Mouse (Mus musculus) stomach, embryonic 15.5 days (tissue): ENCODE measurements at regions not wholly inside any gene's neighbourhood (a gene's known extent, or its start where the extent isn't known, plus 50 kb on each side); places are given as distances from the start of the nearest gene placed in this dataset.

Source experiments
- ATAC-seq: fragments of 200-750 bp; cut with Nextera tagmentation; 2 replicates; pipeline ENCODE4 v1.8.0; 2017; ENCODE audit warnings: low read depth, moderate number of reproducible peaks, moderate TSS enrichment; ENCODE audit not compliant: insufficient read depth, low FRiP score
- H3K27ac ChIP-seq: fragments of 300-500 bp; sonication (generic); 2 replicates; pipeline ENCODE4 v1.5.1; 2015; ENCODE audit warnings: mild to moderate bottlenecking, inconsistent platforms
- H3K27me3 ChIP-seq: fragments of 300-500 bp; sonication (generic); replicated peaks from 2 replicates; pipeline ENCODE4 v1.6.1; 2015; ENCODE audit warnings: inconsistent platforms
- H3K36me3 ChIP-seq: fragments of 300-500 bp; sonication (generic); 2 replicates; pipeline ENCODE4 v1.6.1; 2015; ENCODE audit warnings: inconsistent platforms
- H3K4me1 ChIP-seq: fragments of 300-500 bp; sonication (generic); 2 replicates; pipeline ENCODE4 v1.6.1; 2015; ENCODE audit warnings: inconsistent platforms
- H3K4me2 ChIP-seq: fragments of 300-500 bp; sonication (generic); 2 replicates; pipeline ENCODE4 v1.6.1; 2015; ENCODE audit warnings: mild to moderate bottlenecking, inconsistent platforms
- H3K4me3 ChIP-seq: fragments of 300-500 bp; sonication (generic); replicated peaks from 2 replicates; pipeline ENCODE4 v1.5.1; 2015; ENCODE audit warnings: inconsistent platforms
- H3K9ac ChIP-seq: fragments of 300-500 bp; sonication (generic); 2 replicates; pipeline ENCODE4 v1.6.1; 2015; ENCODE audit warnings: inconsistent platforms
- H3K9me3 ChIP-seq: fragments of 300-500 bp; sonication (generic); 2 replicates; pipeline ENCODE4 v1.6.1; 2016; ENCODE audit warnings: inconsistent platforms
- WGBS: fragments of 180-500 bp; shearing (Covaris S2); methylation state at CpG from one replicate; pipeline ENCODE4 v1.1.7; 2015; 5-methylcytosine and 5-hydroxymethylcytosine counted together

DNA sequence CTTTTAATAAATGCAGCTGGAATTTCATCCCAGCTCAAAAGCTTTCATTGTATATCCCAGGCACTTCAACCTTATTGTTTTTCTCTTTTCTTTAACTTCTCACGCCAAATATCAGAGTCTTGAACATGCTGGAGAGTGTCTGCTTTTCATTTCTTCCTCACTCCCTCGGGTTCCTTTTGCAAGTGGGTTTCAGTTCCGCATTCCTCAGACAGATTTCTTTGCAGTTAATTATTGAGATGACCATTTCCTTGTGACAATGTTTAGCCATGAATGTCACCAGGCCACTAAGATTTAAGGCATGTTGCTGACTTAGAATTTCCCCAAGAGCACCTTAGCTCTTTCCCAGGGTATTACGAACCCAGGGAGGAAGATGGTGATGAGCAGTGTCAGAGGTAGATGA, 417.6 kb upstream of the Rgma start:
- WGBS, result 57% methylated on average over 4 of the region's 4 CpGs

DNA sequence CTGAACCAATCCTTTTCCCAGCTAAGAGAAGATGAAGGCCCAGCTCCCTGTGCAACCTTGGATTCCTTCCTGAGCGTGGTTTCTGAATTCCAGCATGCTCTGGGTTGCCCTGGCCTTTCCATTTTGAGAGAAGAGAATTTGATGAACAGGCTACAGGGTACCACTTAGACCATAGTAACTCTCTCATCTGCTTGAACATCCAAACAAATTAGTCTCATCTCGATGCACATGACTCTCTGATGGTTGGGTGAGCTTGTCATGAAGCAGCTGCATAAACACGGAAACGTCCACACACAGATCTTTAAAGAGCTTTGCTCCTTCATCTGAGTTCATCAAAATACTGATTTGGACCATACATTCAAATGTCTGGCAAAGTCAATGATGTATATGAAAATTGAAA, 414.0 kb upstream of the Rgma start:
- Histone ChIP-seq H3K9ac (no peak overlapping the region), H3K9me3 (no peaks in the 10 kb centered on the region), H3K4me3 (no peak overlapping the region), H3K36me3 (no peaks in the 10 kb centered on the region), H3K27me3 (no peaks in the 10 kb centered on the region), H3K27ac (no peak overlapping the region), H3K4me1 (no peaks in the 10 kb centered on the region), H3K4me2 (no peak overlapping the region)
- no peak for ATAC-seq
- 71% methylated on average over 4 of the region's 4 CpGs for WGBS

More for the DNA sequence above, 417.6 kb upstream of the Rgma start:
- no peaks in the 10 kb centered on the region for H3K9me3 ChIP-seq
- no peaks in the 10 kb centered on the region for H3K27me3 ChIP-seq
- no peak for ATAC-seq
- H3K36me3 ChIP-seq, result no peaks in the 10 kb centered on the region
- no peak overlapping the region for H3K27ac ChIP-seq
- no peak overlapping the region for H3K9ac ChIP-seq
- no peaks in the 10 kb centered on the region for H3K4me1 ChIP-seq
- H3K4me2 ChIP-seq, result no peak overlapping the region
- no peak overlapping the region for H3K4me3 ChIP-seq

DNA sequence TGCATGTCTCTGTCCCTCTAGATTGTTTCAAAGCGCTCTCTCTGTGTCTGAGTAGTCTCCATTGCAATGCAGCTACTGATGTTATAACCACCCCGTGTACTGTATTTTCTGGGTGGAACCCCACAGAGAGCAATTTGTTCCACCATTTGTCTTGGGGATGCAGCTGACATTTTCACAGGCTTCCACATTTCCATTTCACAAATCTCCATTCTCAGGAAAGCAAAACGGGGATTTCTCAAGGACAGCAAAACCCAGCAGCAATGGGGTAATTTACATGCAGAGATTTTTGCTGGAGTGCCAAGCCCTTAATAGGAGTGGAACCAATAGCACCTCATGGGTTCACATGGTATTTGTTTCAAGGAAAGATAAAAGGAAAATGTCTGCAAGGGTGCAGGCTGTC, 412.5 kb upstream of the Rgma start:
- no peak for ATAC-seq
- no peaks in the 10 kb centered on the region for H3K4me1 ChIP-seq
- H3K36me3 ChIP-seq, result no peaks in the 10 kb centered on the region
- no peak overlapping the region for H3K4me2 ChIP-seq
- WGBS, result 57% methylated on average over 3 of the region's 3 CpGs
- H3K9ac ChIP-seq, result no peak overlapping the region
- H3K27ac ChIP-seq, result no peak overlapping the region
- H3K9me3 ChIP-seq, result no peaks in the 10 kb centered on the region
- H3K27me3 ChIP-seq, result no peaks in the 10 kb centered on the region
- no peak overlapping the region for H3K4me3 ChIP-seq

DNA sequence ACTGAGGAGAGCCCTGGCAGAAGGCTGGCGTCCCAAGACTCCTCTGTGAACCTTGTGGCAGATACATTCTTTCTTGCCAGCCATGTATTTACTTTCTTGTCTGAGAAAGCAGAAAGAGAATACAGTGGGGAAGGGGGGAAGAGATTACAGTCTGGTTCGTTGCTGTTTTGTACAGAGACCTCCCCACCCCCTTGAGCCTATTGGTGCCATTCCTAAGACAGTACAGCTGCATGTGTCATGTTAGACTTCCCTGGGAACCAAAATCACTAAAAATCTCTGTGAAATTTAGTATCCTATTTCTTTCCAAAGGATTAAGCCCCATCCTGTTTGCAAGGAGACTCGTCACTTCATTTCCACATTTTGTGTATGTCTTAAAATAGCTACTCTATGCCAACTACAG, 411.4 kb upstream of the Rgma start:
- H3K4me2 ChIP-seq, result no peak overlapping the region
- H3K27ac ChIP-seq, result no peak overlapping the region
- no peaks in the 10 kb centered on the region for H3K27me3 ChIP-seq
- H3K4me3 ChIP-seq, result no peak overlapping the region
- no peak for ATAC-seq
- 48% methylated on average over 3 of the region's 3 CpGs for WGBS
- H3K9ac ChIP-seq, result no peak overlapping the region
- H3K36me3 ChIP-seq, result no peaks in the 10 kb centered on the region
- no peaks in the 10 kb centered on the region for H3K4me1 ChIP-seq
- H3K9me3 ChIP-seq, result no peaks in the 10 kb centered on the region

DNA sequence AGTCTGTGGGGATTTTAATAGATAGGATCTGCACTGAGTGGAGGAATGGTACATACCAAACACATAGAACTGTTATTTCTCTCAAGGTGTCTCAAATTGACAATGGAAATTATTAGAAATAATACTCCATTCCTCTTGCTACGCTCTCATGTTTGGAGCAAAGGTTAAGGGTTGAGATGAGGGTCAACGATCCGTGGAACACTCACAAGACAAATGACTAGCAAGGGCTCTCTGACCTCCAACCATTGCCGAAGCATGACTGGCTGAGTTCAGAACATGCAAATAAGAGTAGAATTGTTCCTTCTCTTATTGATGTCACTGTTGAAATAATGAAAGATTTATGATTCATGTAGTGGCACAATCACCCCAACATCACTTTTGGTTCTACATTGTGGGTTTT, 407.1 kb upstream of the Rgma start:
- 45% methylated on average over 4 of the region's 4 CpGs for WGBS
- no peak overlapping the region for H3K9ac ChIP-seq
- no peak for ATAC-seq

DNA sequence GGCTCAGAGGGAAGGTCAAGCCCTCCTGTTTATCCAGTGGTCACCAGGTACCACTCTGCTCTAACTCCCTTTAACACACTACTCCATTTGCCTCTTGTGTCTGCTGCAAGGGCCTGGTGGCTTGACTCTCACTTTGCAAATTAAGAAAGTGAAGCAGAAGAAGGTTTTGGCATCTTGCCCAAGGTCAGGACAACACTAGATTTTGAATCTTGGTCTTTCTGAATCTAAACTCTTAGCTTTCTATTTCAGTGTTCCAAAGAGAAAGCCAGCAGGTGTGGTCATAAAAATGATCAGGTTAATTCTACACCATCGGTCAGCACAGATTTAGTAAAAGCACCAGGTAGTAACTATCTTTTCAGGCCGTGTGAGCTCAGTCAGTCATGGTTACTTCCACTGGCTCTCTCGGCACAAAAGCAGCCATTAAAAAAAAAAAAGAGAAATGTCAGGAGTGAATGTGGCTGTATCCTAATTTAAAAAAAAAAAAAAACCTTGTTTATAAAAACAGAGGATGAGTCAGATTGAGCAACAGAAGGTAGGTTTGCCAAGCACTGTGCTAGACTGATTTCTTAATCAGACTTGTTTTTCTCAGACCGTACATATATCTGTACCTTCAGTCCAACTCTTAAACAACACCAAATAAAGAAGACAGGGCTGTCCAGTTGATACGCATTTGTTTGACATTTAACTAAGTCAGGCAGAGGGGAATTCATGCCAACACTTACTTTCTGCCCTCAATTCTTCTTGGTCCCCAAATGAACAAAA, 403.6 kb upstream of the Rgma start:
- Histone ChIP-seq H3K9ac (no peak overlapping the region), H3K27me3 (no peaks in the 10 kb centered on the region), H3K4me2 (no peak overlapping the region), H3K4me3 (no peak overlapping the region), H3K9me3 (no peaks in the 10 kb centered on the region), H3K27ac (no peak overlapping the region), H3K4me1 (no peaks in the 10 kb centered on the region), H3K36me3 (no peaks in the 10 kb centered on the region)
- 66% methylated on average over 5 of the region's 5 CpGs for WGBS
- ATAC-seq, result no peak

More for the DNA sequence above, 407.1 kb upstream of the Rgma start:
- no peaks in the 10 kb centered on the region for H3K9me3 ChIP-seq
- H3K27me3 ChIP-seq, result no peaks in the 10 kb centered on the region
- H3K36me3 ChIP-seq, result no peaks in the 10 kb centered on the region
- no peak overlapping the region for H3K4me3 ChIP-seq
- no peak overlapping the region for H3K27ac ChIP-seq
- no peaks in the 10 kb centered on the region for H3K4me1 ChIP-seq
- no peak overlapping the region for H3K4me2 ChIP-seq

DNA sequence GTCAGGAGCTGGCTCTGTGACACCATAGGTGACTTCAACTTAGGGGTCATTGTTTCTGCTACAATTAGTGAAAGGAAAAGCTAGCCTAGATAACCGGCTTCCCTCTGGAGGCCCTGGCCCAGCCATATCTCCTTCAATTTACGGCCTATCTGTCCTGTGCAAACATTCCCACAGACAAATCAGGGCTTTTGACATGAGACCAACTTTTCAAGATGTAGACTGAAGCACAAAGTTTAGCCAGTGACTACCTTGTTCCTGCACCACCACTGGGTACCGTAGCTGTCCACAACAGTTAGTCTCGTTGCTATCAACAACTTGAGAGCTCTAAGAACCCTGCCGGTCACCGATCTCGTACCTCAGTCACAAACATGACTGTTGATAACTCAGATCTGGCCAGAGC, 402.9 kb upstream of the Rgma start:
- Histone ChIP-seq H3K27me3 (no peaks in the 10 kb centered on the region), H3K9ac (no peak overlapping the region), H3K36me3 (no peaks in the 10 kb centered on the region), H3K4me1 (no peaks in the 10 kb centered on the region), H3K9me3 (no peaks in the 10 kb centered on the region), H3K27ac (no peak overlapping the region), H3K4me3 (no peak overlapping the region), H3K4me2 (no peak overlapping the region)
- WGBS, result 56% methylated on average over 7 of the region's 7 CpGs
- no peak for ATAC-seq

DNA sequence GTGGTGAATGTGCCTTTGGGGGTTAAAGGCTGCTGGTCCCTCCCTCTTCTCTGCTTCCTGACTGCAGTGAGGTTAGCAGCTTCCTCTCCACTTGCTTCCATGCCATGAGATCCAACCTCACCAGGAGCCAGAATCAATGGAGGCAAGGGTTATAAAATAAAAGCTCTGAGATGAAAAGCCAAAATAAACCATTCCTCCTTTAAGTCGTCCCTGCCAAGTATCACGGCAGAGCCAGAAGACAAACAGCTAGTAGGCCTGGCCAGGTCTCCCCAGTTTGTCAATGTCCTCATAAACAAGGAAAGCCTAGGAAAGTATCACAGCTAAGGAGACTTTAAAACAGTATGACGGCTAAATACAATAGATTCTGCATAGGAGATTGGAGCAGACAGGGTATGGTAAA, 401.5 kb upstream of the Rgma start:
- Histone ChIP-seq H3K4me1 (no peaks in the 10 kb centered on the region), H3K4me3 (no peak overlapping the region), H3K27me3 (no peaks in the 10 kb centered on the region), H3K27ac (no peak overlapping the region), H3K36me3 (no peaks in the 10 kb centered on the region), H3K9ac (no peak overlapping the region), H3K9me3 (no peaks in the 10 kb centered on the region), H3K4me2 (no peak overlapping the region)
- 42% methylated on average over 3 of the region's 3 CpGs for WGBS
- ATAC-seq, result no peak

DNA sequence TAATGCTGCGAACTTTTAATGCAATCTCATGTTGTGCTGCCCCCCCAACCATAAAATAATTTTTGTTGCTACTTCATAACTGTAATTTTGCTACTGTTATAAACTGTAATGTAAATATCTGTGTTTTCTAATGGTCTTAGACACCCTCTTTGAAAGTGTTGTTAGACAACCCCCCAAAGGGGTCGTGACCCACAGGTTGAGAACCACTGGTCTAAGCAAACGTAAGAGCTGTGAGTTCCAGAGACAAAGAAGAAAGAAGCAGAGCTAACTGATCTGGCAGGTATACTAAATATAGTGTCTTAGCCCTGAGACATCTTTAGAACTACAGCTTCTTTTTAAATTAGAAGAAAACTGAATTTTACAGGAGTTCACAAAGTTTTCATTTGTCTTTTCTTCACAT, 400.9 kb upstream of the Rgma start:
- 74% methylated on average over 3 of the region's 3 CpGs for WGBS
- H3K36me3 ChIP-seq, result no peaks in the 10 kb centered on the region

DNA sequence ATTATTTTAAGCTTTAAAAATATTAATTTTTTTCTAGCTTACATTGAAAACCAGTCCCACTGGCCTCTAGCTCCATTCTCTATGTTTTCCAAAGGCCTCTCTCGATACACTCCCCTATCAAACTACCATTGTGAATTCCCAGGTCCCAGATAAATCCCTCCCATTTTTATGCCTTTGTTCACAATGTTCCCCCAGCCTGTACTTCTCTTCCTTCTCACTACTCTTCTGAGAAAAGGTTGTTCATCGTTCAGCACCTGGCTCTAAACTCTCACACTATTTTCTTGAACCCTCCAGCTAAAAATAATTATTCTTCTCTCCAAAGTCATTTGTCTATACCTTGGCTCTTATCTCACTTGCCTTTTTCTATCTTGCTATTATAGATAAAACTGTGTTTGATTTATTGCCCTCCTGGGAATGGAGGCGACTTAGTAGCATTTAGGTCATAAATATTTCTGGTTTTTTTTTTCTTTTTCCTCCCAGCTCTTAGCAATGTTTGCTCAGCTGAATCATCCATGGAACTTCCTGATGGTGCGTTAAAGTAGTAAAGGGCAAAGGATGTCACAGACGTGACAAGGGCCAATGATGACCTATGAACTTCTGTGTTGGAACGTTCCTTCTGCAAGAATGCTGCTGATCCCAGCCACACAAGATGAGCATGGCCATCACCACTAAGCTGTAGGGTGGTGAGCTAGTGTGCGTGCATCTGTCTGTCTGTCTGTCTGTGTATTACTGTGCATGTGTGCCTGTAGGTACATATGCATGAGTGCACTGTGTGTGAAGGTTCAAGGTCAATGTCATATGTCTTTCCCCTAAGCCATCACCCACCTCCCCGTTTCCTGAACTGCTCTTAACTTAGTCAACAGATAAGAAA, 384.5 kb upstream of the Rgma start:
- no peaks in the 10 kb centered on the region for H3K27me3 ChIP-seq
- H3K36me3 ChIP-seq, result no peaks in the 10 kb centered on the region
- no peak overlapping the region for H3K4me3 ChIP-seq
- 32% methylated on average over 8 of the region's 8 CpGs for WGBS
- H3K27ac ChIP-seq, result no peak overlapping the region
- no peak overlapping the region for H3K9ac ChIP-seq
- H3K4me2 ChIP-seq, result no peak overlapping the region
- H3K4me1 ChIP-seq, result no peaks in the 10 kb centered on the region
- no peaks in the 10 kb centered on the region for H3K9me3 ChIP-seq
- ATAC-seq, result no peak

More for the DNA sequence above, 400.9 kb upstream of the Rgma start:
- Histone ChIP-seq H3K9me3 (no peaks in the 10 kb centered on the region), H3K27ac (no peak overlapping the region), H3K4me3 (no peak overlapping the region), H3K4me2 (no peak overlapping the region), H3K4me1 (no peaks in the 10 kb centered on the region), H3K9ac (no peak overlapping the region), H3K27me3 (no peaks in the 10 kb centered on the region)
- no peak for ATAC-seq

DNA sequence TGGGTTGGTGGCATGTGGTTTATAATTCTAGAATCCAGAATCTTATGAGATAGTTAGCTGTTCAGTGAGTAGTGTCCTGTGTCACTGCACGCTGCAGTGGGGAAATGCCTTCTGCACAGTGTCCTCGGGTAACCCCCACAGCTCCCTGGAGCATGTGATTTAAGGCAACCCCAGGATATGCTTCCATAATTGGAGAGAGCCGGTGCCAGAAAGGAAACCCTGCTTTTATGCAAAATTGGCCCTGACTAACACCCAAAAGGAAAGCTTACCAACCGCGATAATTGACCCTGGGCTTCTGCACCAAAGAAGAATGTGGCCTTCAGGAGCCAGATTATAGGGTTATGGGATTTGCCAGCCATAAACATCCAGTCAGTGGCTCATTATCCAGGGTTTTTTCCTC, 376.9 kb upstream of the Rgma start:
- Histone ChIP-seq H3K4me3 (no peak overlapping the region), H3K4me2 (no peak overlapping the region), H3K9me3 (no peaks in the 10 kb centered on the region), H3K36me3 (no peaks in the 10 kb centered on the region), H3K9ac (no peak overlapping the region), H3K4me1 (no peaks in the 10 kb centered on the region), H3K27ac (no peak overlapping the region), H3K27me3 (no peaks in the 10 kb centered on the region)
- no peak for ATAC-seq
- WGBS, result 74% methylated on average over 5 of the region's 5 CpGs

DNA sequence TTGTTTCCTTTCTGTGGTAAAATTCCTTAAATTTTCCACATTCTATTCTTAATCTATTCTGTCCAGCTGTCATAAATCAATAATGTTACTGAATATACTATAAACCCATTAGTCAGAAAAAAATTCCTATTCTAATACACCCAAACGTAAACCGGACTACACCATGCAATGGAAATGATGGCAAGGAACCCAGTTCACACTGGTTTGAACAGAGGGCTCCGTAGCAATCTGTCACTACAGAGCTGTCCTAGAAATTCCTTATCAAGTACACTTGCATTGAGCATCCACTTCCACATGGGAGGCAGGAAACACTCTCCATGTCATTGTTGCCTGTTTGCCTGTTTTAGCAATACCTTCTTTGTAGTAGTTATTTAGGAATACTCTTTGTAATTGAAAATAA, 356.2 kb upstream of the Rgma start:
- no peaks in the 10 kb centered on the region for H3K36me3 ChIP-seq
- no peak overlapping the region for H3K4me2 ChIP-seq
- WGBS, result 56% methylated on average over 3 of the region's 3 CpGs
- H3K9ac ChIP-seq, result no peak overlapping the region
- H3K4me1 ChIP-seq, result no peaks in the 10 kb centered on the region
- no peak overlapping the region for H3K4me3 ChIP-seq
- no peaks in the 10 kb centered on the region for H3K9me3 ChIP-seq
- H3K27ac ChIP-seq, result no peak overlapping the region
- no peak for ATAC-seq
- no peaks in the 10 kb centered on the region for H3K27me3 ChIP-seq
